Mouse (Mus musculus) right cerebral cortex, adult 18-20 months (tissue): ENCODE results near the gene Smco4.
"Not testable (repeated sequence)": the region's sequence is repeated elsewhere in the genome, so short reads cannot be mapped to it uniquely, and the experiment has no call there.

Source experiments
- DNase-seq: peaks from one replicate; pipeline ENCODE4 v3.0.0; 2022; ENCODE audit warnings: mixed read lengths

The Smco4 gene

GRCm38 (mm10) chr9:15541735-15542354, 48.6 kb downstream of the Smco4 start:
- no peak for DNase-seq

DNA sequence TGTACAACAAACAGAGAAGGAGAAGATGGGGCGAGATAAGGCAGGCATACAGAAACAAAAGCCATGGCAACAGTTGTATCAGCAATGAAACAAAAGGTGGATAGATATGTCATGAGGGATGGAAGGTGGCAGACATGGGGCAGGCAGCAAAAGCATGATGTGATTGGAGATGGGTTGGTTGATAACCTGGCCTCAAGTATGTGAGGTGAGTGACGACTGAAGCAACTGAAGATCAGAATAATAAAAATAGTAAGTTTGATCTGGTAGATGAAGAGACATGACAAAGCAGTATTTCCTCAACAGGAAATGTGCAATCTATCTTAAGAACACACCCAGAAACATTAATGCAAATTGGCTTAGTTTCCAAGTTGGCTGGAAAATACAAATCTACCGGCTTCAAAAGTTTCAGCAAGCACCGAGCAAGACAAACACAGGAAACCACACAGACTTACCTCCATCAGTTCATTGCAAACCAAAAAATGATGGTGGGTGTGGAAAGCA, 57.3 kb downstream of the Smco4 start:
- DNase-seq = no peak

- DNase-seq = not testable (repeated sequence)
Observed at GRCm38 (mm10) chr9:15551073-15551472, 57.8 kb downstream of the Smco4 start.

GRCm38 (mm10) chr9:15551933-15552851, 59.0 kb downstream of the Smco4 start:
- DNase-seq = no peak

DNA sequence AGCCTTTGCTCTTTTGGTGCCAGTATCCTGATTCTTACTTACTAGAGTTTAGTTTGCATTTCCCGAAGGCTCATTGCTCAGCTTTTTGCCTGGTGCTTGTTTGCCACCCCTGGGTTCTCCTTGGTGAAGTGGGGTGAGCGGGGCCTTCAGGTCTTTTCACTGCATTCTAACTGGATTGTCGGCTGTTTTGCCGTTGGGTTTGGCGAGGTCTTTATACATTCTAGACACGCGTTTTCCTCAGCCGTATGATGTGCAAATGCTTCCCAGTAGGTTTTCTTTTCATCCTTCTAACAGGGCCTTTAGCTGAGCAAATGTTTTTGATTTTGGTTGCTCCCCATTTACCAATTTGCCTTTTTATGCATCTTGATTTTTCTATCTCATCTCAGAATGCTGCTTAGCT, 60.1 kb downstream of the Smco4 start:
- no peak for DNase-seq

- DNase-seq = no peak
Observed at GRCm38 (mm10) chr9:15560451-15560850, 67.2 kb downstream of the Smco4 start.

DNA sequence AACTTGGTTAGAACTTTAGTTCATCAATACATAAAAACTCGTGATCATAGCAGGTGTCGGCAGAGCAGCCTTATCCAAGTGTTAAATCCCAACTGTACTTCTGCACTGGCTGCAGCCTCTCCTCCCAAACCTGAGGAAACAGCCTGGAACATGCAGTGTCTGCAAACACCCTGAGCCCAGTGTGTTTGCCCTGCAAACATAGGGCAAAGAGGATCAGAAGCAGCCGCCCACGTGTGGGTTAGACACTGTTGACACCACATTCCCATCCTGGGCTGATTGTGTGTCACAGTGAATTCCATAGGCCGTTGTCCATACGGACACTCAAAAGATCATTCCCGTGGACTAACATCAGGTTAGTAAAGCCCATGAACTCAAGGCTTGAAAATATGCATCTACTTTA, 69.1 kb downstream of the Smco4 start:
- DNase-seq = no peak

DNA sequence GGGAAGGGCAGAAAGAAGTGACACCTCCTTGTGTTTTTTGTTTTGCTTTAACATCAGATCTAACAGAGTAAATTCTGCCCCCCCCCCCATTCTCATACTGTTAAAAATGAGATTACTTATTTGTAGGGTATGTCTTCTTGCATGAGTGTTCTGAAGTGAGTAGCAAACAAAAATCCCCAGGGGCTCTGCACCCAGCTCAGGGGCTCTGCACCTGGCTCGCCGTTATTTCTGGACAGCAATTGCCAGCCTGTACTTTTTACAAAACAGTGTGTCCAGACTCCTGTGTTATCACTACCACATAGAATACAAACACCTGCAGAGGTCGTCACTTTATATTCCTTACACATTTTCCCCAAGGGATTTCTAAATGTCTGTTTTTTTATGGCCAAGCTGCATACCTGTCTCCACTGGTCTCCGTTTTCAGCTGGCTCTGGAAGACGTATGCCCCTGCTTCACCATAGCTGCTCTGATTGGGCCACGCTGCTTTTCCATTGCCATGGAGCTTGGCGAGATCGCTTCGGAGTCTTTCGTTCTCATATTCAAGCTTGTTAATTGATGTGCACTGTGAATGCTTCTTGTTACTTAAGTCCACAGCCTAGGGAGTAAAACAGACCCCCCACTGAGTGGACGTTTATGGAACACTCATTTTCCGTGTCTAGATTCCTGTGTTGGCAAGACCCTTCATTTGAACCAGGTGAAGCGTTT, 81.7 kb downstream of the Smco4 start:
- no peak for DNase-seq

GRCm38 (mm10) chr9:15578427-15578826, 85.2 kb downstream of the Smco4 start:
- DNase-seq = no peak

- no peak for DNase-seq
Observed at GRCm38 (mm10) chr9:15578946-15579345, 85.7 kb downstream of the Smco4 start.

- no peak for DNase-seq
Observed at GRCm38 (mm10) chr9:15580176-15580575, 86.9 kb downstream of the Smco4 start.

GRCm38 (mm10) chr9:15582026-15582425, 88.8 kb downstream of the Smco4 start:
- DNase-seq = no peak

DNA sequence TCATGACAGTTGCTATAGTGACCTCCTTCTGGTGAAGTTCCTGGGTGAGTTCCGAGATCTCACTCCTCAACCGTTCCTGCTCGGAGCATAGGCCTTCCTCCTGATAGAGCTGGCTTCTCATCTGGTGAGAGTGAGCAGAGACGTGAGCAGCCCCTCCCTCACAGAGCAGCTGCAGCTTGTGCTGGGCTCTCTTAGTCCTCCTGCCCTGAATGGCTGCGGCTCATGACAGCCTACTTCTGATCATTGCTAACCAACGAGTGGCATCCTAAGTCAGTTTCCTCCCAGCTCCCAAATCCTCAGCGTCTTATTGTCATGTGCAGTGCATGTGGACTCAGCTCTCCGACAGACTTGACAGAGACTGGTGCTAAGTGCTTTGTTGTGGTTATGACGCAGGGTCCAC, 91.0 kb downstream of the Smco4 start:
- DNase-seq = no peak

- DNase-seq = no peak
Observed at GRCm38 (mm10) chr9:15585956-15586355, 92.7 kb downstream of the Smco4 start.

GRCm38 (mm10) chr9:15587157-15587854, 94.1 kb downstream of the Smco4 start:
- DNase-seq = no peak

GRCm38 (mm10) chr9:15594148-15594547, 100.9 kb downstream of the Smco4 start:
- DNase-seq = no peak
